8 mouse cellular contexts compared by ENCODE assay signal in the genomic region with DNA sequence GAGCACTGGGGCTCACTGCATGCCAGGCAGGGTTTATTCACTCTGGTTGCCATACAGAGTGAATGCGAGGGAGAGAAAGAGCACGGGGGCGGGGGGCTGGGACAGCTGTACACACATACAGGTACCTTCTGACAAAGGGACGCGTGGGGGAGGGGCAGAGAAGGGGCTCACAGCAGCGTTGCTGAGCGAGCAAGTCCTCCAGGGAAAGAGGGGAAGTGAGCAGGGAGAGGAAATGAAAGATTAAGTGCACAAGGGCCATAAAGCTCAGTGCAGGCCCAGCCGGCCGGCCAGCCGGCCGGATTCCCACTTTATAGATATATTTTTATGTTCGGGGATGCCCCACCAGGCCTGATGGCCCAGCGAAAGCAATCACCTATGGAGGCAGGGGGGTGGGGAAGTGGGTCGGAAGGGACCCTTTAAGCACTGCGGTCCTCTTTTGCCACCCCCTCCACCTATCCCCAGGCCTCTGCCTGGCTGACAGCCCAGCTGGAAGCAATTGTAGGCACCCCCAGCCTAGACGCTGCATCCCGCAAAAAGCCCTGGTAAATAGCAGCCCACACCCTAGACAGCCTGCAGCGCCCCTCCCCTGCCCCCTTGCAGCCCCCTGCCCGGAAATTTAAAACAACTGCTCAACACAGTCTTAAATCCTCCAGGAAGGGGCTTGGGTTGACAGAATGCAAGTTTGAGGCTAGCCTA. TPM values are rescaled to one million over a fixed set of nuclear protein-coding genes. Genes with fewer than 3 reads are reported as not detected.
A peak's percentile ranks its signal among the peaks of the same experiment; 100 is the strongest.
DNase-seq lines count a peak whose midpoint lies in the region; ATAC-seq and TF ChIP-seq lines count a peak whose summit lies in the region.

No protein-coding gene starts in this region.

- TF ChIP-seq POLR2A in ES-Bruce4 (IDR thresholded peaks at IDR 0.05; ENCODE audit: insufficient read depth, low read length) = no peak

- 15% methylated on average over 19 of the region's 19 CpGs for WGBS in hindbrain, embryonic 10.5 days
- 24% methylated on average over 19 of the region's 19 CpGs for WGBS in liver, embryonic 13.5 days (ENCODE audit: insufficient replicate concordance)

- H3K9ac ChIP-seq in ES-Bruce4 (ENCODE audit: low read depth, poor library complexity, severe bottlenecking) = peak overlapping the region; percentile 74
- no peak overlapping the region for H3K9ac ChIP-seq in liver, embryonic 13.5 days

- ATAC-seq in liver, embryonic 13.5 days (ENCODE audit: low read depth) = no peak

- peak overlapping the region; percentile 16; the same call in 1 of the 2 replicates for H3K27ac ChIP-seq in gastrocnemius, adult 2 months
- peak overlapping the region; percentile 81 for H3K27ac ChIP-seq in ES-Bruce4 (ENCODE audit: insufficient read depth, low read length)
- peak overlapping the region; percentile 90 for H3K27ac ChIP-seq in hindbrain, embryonic 10.5 days
- H3K27ac ChIP-seq in liver, embryonic 13.5 days = peak overlapping the region; percentile 14

- intact Hi-C loops in gastrocnemius, adult 2 months (cut with DNase I) = no loop called here

- H3K36me3 ChIP-seq in ES-Bruce4 (ENCODE audit: control insufficient read depth, insufficient read depth, low read length, poor library complexity, severe bottlenecking) = no peaks in the 10 kb centered on the region
- H3K36me3 ChIP-seq in hindbrain, embryonic 10.5 days = no peaks in the 10 kb centered on the region
- no peaks in the 10 kb centered on the region for H3K36me3 ChIP-seq in liver, embryonic 13.5 days

- H3K4me2 ChIP-seq in liver, embryonic 13.5 days = no peak overlapping the region

- no peak for TF ChIP-seq CTCF in gastrocnemius, adult 2 months (IDR thresholded peaks at IDR 0.05)
- no peak for TF ChIP-seq CTCF in ES-Bruce4 (IDR thresholded peaks at IDR 0.05; ENCODE audit: low read depth, low read length)

- peak; percentile 43 for DNase-seq in gastrocnemius, adult 2 months
- DNase-seq in gastrocnemius, adult 18-20 months (ENCODE audit: low spot score) = no peak
- DNase-seq in hindbrain, embryonic 10.5 days (ENCODE audit: low spot score) = peak; percentile 58
- DNase-seq in liver, embryonic 13.5 days = no peak
- DNase-seq in spleen, postnatal 14 days (ENCODE audit: low spot score in 2 of 2) = no peak
- no peak for DNase-seq in ovary, postnatal 36 days (ENCODE audit: low spot score)
- DNase-seq in retina, embryonic 14.5 days (ENCODE audit: low spot score) = no peak

- no peak overlapping the region for H3K4me3 ChIP-seq in gastrocnemius, adult 2 months
- peak overlapping the region; percentile 16 for H3K4me3 ChIP-seq in ES-Bruce4 (ENCODE audit: low read depth, low read length)
- peak overlapping the region; percentile 24 for H3K4me3 ChIP-seq in hindbrain, embryonic 10.5 days
- H3K4me3 ChIP-seq in liver, embryonic 13.5 days (replicated peaks) = no peak overlapping the region

- H3K27me3 ChIP-seq in ES-Bruce4 (ENCODE audit: control insufficient read depth, insufficient read depth, low read length, poor library complexity, severe bottlenecking) = no peaks in the 10 kb centered on the region
- no peaks in the 10 kb centered on the region for H3K27me3 ChIP-seq in hindbrain, embryonic 10.5 days (ENCODE audit: insufficient read depth, poor library complexity, severe bottlenecking)
- H3K27me3 ChIP-seq in liver, embryonic 13.5 days = peaks cover 8% of the 10 kb centered on the region; the same call in 1 of the 2 replicates

- TF ChIP-seq EP300 in ES-Bruce4 (IDR thresholded peaks at IDR 0.05; ENCODE audit: insufficient read depth, low read depth, low read length) = peak; percentile 79

- H3K9me3 ChIP-seq in ES-Bruce4 (replicated peaks; ENCODE audit: control insufficient read depth, insufficient read depth, low read length, poor library complexity, severe bottlenecking) = no peaks in the 10 kb centered on the region
- no peaks in the 10 kb centered on the region for H3K9me3 ChIP-seq in hindbrain, embryonic 10.5 days
- H3K9me3 ChIP-seq in liver, embryonic 13.5 days (replicated peaks) = no peaks in the 10 kb centered on the region

- peaks cover 31% of the 10 kb centered on the region for H3K4me1 ChIP-seq in ES-Bruce4 (ENCODE audit: control insufficient read depth, insufficient read depth, low read length)
- peaks cover 88% of the 10 kb centered on the region for H3K4me1 ChIP-seq in hindbrain, embryonic 10.5 days (replicated peaks)
- peaks cover 60% of the 10 kb centered on the region for H3K4me1 ChIP-seq in liver, embryonic 13.5 days (replicated peaks)

RNA-seq across cellular contexts. Expression of a gene that starts 44.9 kb away (rescaled TPM):
- total RNA-seq in gastrocnemius, adult 2 months (2021) = 10 to 100 TPM; 23.7 to 30.0 TPM
- total RNA-seq in gastrocnemius, adult 18-20 months (2021) = 10 to 100 TPM; 20.5 to 25.5 TPM
- 245 and 248 TPM in 2 replicates for polyA plus RNA-seq in ES-Bruce4 (2011; ENCODE audit: insufficient read depth, insufficient read length, low read depth, missing spikeins)
- 140 and 180 TPM in 2 replicates for polyA plus RNA-seq in hindbrain, embryonic 10.5 days (2016; fragmentation: Nextera tagmentation; extraction: Ambion mirVana)
- polyA plus RNA-seq in liver, embryonic 13.5 days (2015; fragmentation: Nextera tagmentation; extraction: Ambion mirVana) = 55.5 and 64.8 TPM in 2 replicates

Comparison
In these comparisons a context has a peak if more than half of its experiments do, and no peak if none do; other contexts are left out.
1. DNase-seq: peak in gastrocnemius, adult 2 months (single experiment) and hindbrain, embryonic 10.5 days (single experiment); none in gastrocnemius, adult 18-20 months (single experiment), liver, embryonic 13.5 days (single experiment), spleen, postnatal 14 days (0 of 2), ovary, postnatal 36 days (single experiment) and retina, embryonic 14.5 days (single experiment).
2. H3K27ac ChIP-seq: peak in every context shown above with its lines; median percentile 90 in hindbrain, embryonic 10.5 days; 81 in ES-Bruce4; 16 in gastrocnemius, adult 2 months; 14 in liver, embryonic 13.5 days.
3. H3K4me3 ChIP-seq: peak in ES-Bruce4 (single experiment) and hindbrain, embryonic 10.5 days (single experiment); none in gastrocnemius, adult 2 months (single experiment) and liver, embryonic 13.5 days (single experiment).